Mouse (Mus musculus): ENCODE measurements around the gene Zc3h12c. TPM values are rescaled to one million over a fixed set of nuclear protein-coding genes. Genes with fewer than 3 reads are reported as not detected.

Zc3h12c gene
- polyA plus RNA-seq, 1 experiment from 2014 or later = 2.0 TPM

GRCm38 (mm10) chr9:52103448-52104224 is 64.7 kb downstream of the Zc3h12c start:
- TF ChIP-seq CTCF (IDR thresholded peaks at IDR 0.05) (no peak), EP300 (IDR thresholded peaks at IDR 0.05) (no peak)
- peak; percentile 14; the same call in 1 of the 2 replicates for ATAC-seq
- Histone ChIP-seq H3K27ac (ENCODE audit: low read length) (no peak overlapping the region), H3K4me2 (replicated peaks; ENCODE audit: low read depth, low read length) (no peak overlapping the region), H3K36me3 (ENCODE audit: insufficient read depth, low read length) (no peaks in the 10 kb centered on the region), H3K27me3 (replicated peaks; ENCODE audit: insufficient read depth, low read length) (no peaks in the 10 kb centered on the region), H3K4me3 (ENCODE audit: low read depth, low read length) (no peak overlapping the region), H3K9me3 (ENCODE audit: low read length) (no peaks in the 10 kb centered on the region), H3K4me1 (ENCODE audit: insufficient read depth, low read depth, low read length) (no peaks in the 10 kb centered on the region), H3K9ac (replicated peaks; ENCODE audit: low read depth) (no peak overlapping the region)
- peak; percentile 21 for DNase-seq (ENCODE audit: low spot score)
- 44% methylated on average over 9 of the region's 9 CpGs for WGBS

- Histone ChIP-seq H3K4me1 (ENCODE audit: insufficient read depth, low read depth, low read length) (no peaks in the 10 kb centered on the region), H3K4me2 (replicated peaks; ENCODE audit: low read depth, low read length) (no peak overlapping the region), H3K9me3 (ENCODE audit: low read length) (no peaks in the 10 kb centered on the region), H3K27ac (ENCODE audit: low read length) (no peak overlapping the region), H3K9ac (replicated peaks; ENCODE audit: low read depth) (no peak overlapping the region), H3K36me3 (ENCODE audit: insufficient read depth, low read length) (no peaks in the 10 kb centered on the region), H3K27me3 (replicated peaks; ENCODE audit: insufficient read depth, low read length) (no peaks in the 10 kb centered on the region), H3K4me3 (ENCODE audit: low read depth, low read length) (no peak overlapping the region)
- no peak for TF ChIP-seq EP300 (IDR thresholded peaks at IDR 0.05)
- TF ChIP-seq CTCF (IDR thresholded peaks at IDR 0.05) = peak; percentile 8; the same call in 1 of the 2 replicates
- peak; percentile 24 for DNase-seq (ENCODE audit: low spot score)
- WGBS = 67% methylated on average over 13 of the region's 13 CpGs
- peak; percentile 52 for ATAC-seq
Observed at GRCm38 (mm10) chr9:52102060-52102844, 66.1 kb downstream of the Zc3h12c start.

DNA sequence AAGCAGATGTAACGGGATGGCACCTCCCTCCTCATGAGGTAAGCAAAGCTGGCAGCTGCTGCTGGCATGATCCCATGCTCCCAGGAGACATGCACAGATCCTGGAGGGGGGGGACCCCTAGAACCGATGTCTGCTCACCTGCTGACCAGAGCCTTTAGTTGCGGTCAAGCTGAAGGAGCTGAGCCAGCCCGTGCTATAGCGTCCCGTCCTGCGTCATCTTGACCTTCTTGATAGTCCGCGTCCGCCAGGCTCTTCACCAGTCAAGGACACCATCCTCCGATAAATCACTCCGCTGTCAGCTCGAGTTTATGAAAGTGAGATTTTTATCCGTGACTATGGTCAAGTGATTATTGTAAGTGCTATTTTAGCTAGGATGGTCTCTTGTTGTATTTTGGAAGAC is 67.9 kb downstream of the Zc3h12c start:
- H3K36me3 ChIP-seq (ENCODE audit: insufficient read depth, low read length) = no peaks in the 10 kb centered on the region
- H3K4me3 ChIP-seq (ENCODE audit: low read depth, low read length) = no peak overlapping the region
- DNase-seq (ENCODE audit: low spot score) (no peak), ATAC-seq (no peak)
- 81% methylated on average over 14 of the region's 14 CpGs for WGBS
- no peaks in the 10 kb centered on the region for H3K9me3 ChIP-seq (ENCODE audit: low read length)
- no peaks in the 10 kb centered on the region for H3K4me1 ChIP-seq (ENCODE audit: insufficient read depth, low read depth, low read length)
- H3K4me2 ChIP-seq (replicated peaks; ENCODE audit: low read depth, low read length) = no peak overlapping the region
- H3K27ac ChIP-seq (ENCODE audit: low read length) = no peak overlapping the region
- H3K27me3 ChIP-seq (replicated peaks; ENCODE audit: insufficient read depth, low read length) = no peaks in the 10 kb centered on the region
- H3K9ac ChIP-seq (replicated peaks; ENCODE audit: low read depth) = no peak overlapping the region
- TF ChIP-seq EP300 (IDR thresholded peaks at IDR 0.05) (no peak), CTCF (IDR thresholded peaks at IDR 0.05) (no peak)

DNA sequence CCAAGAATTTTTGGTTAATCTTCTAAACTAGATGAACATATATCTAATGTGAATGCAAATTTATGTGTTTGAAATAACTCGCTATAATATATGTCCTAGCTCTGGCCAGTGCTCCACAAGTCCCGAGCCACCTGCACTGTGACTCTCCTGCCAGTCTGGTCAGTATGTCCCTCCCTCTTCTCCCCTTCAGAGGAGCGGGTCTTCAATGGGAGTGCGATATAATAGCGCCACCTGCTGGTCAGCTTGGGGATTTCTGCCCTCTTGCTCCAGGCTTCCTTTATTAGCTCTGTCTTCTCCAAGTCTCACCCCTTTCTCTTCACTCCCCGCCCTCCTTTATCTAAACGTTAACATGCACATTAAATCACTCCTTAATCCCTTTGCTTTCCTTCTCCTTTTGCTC is 69.8 kb downstream of the Zc3h12c start:
- Histone ChIP-seq H3K27me3 (replicated peaks; ENCODE audit: insufficient read depth, low read length) (no peaks in the 10 kb centered on the region), H3K4me1 (ENCODE audit: insufficient read depth, low read depth, low read length) (no peaks in the 10 kb centered on the region), H3K4me2 (replicated peaks; ENCODE audit: low read depth, low read length) (no peak overlapping the region), H3K9me3 (ENCODE audit: low read length) (no peaks in the 10 kb centered on the region), H3K9ac (replicated peaks; ENCODE audit: low read depth) (no peak overlapping the region), H3K4me3 (ENCODE audit: low read depth, low read length) (no peak overlapping the region), H3K36me3 (ENCODE audit: insufficient read depth, low read length) (no peaks in the 10 kb centered on the region), H3K27ac (ENCODE audit: low read length) (no peak overlapping the region)
- DNase-seq (ENCODE audit: low spot score) (peak; percentile 91), ATAC-seq (peak; percentile 71)
- 3% methylated on average over 7 of the region's 7 CpGs for WGBS
- TF ChIP-seq CTCF (IDR thresholded peaks at IDR 0.05) (peak; percentile 98), EP300 (IDR thresholded peaks at IDR 0.05) (no peak)

DNA sequence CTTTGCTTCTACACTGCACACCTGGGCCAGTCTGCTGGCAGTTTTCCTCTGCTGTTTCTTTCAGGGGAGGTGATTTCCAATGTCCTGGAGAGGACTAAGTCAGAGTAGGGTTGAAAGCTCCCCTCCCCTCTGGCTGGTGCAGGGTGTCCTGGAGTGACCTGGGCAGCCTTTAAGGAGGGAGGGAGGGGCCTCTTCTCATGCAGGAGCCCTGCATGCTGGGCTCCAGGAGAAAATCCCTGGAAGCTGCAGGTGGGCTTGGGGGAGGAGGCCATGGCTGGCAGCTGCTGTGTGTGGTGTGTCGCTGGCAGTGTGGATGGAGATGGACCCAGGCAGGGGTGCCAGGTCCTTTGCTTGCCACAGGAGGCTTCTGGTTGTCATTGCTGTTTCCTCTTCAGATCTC is 71.0 kb downstream of the Zc3h12c start:
- no peak for TF ChIP-seq CTCF (IDR thresholded peaks at IDR 0.05)
- no peak for TF ChIP-seq EP300 (IDR thresholded peaks at IDR 0.05)
- Histone ChIP-seq H3K36me3 (ENCODE audit: insufficient read depth, low read length) (no peaks in the 10 kb centered on the region), H3K9me3 (ENCODE audit: low read length) (no peaks in the 10 kb centered on the region), H3K4me1 (ENCODE audit: insufficient read depth, low read depth, low read length) (no peaks in the 10 kb centered on the region), H3K27me3 (replicated peaks; ENCODE audit: insufficient read depth, low read length) (no peaks in the 10 kb centered on the region), H3K9ac (replicated peaks; ENCODE audit: low read depth) (no peak overlapping the region), H3K27ac (ENCODE audit: low read length) (no peak overlapping the region), H3K4me3 (ENCODE audit: low read depth, low read length) (no peak overlapping the region), H3K4me2 (replicated peaks; ENCODE audit: low read depth, low read length) (no peak overlapping the region)
- 45% methylated on average over 1 of the region's 1 CpGs for WGBS
- ATAC-seq (no peak), DNase-seq (ENCODE audit: low spot score) (no peak)

- H3K27ac ChIP-seq (ENCODE audit: low read length) = no peak overlapping the region
- no peak overlapping the region for H3K4me2 ChIP-seq (replicated peaks; ENCODE audit: low read depth, low read length)
- no peaks in the 10 kb centered on the region for H3K4me1 ChIP-seq (ENCODE audit: insufficient read depth, low read depth, low read length)
- no peaks in the 10 kb centered on the region for H3K36me3 ChIP-seq (ENCODE audit: insufficient read depth, low read length)
- no peak overlapping the region for H3K9ac ChIP-seq (replicated peaks; ENCODE audit: low read depth)
- no peak overlapping the region for H3K4me3 ChIP-seq (ENCODE audit: low read depth, low read length)
- DNase-seq (ENCODE audit: low spot score) (no peak), ATAC-seq (no peak)
- no peaks in the 10 kb centered on the region for H3K9me3 ChIP-seq (ENCODE audit: low read length)
- TF ChIP-seq CTCF (IDR thresholded peaks at IDR 0.05) (no peak), EP300 (IDR thresholded peaks at IDR 0.05) (no peak)
- 57% methylated on average over 3 of the region's 3 CpGs for WGBS
- no peaks in the 10 kb centered on the region for H3K27me3 ChIP-seq (replicated peaks; ENCODE audit: insufficient read depth, low read length)
Observed at GRCm38 (mm10) chr9:52095666-52096065, 72.7 kb downstream of the Zc3h12c start.

Measured in lung, postnatal 0 days (tissue).